Mouse (Mus musculus) left cerebral cortex, postnatal 4 days (tissue): Measurements from ENCODE around the gene Kif14. TPM values are rescaled to one million over a fixed set of nuclear protein-coding genes. Genes with fewer than 3 reads are reported as not detected.
A peak's percentile ranks its signal among the peaks of the same experiment; 100 is the strongest.
"Not testable (repeated sequence)": the region's sequence is repeated elsewhere in the genome, so short reads cannot be mapped to it uniquely, and the experiment has no call there.

ENCODE experiments used
- DNase-seq: peaks from one replicate; pipeline ENCODE4 v3.0.0-alpha.2; 2022
- intact Hi-C: fragments of 180-260 bp; cut with DNase I; formaldehyde crosslinking; loops from one replicate; pipeline ENCODE4 v1.15.1; 2025
- total RNA-seq, 2 experiments: library from RNA; stranded (reverse); gene quantifications; 2 replicates each; pipeline ENCODE4 v1.2.3; 2021

Gene Kif14
- total RNA-seq, 2 experiments from 2014 or later: 1.5 to 2.1 TPM

GRCm38 (mm10) chr1:136550851-136551540 lies 84.9 kb downstream of the Kif14 start:
- DNase-seq: peak; percentile 79
- intact Hi-C loops: loop anchor here (5.0 kb wide), 3 partner anchors 191 to 1496 kb away; no protein-coding TSS in a partner anchor

- intact Hi-C loops: loop anchor here (5.0 kb wide), 3 partner anchors 188 to 1493 kb away; no protein-coding TSS in a partner anchor
- no peak for DNase-seq
These were observed 88.5 kb downstream of the Kif14 start for GRCm38 (mm10) chr1:136554686-136555085.

- intact Hi-C loops: no loop called here
- DNase-seq: peak; percentile 31
These were observed 89.7 kb downstream of the Kif14 start for GRCm38 (mm10) chr1:136555892-136556291.

- intact Hi-C loops, DNase-seq: not testable (repeated sequence)
These were observed 90.5 kb downstream of the Kif14 start for GRCm38 (mm10) chr1:136556643-136557042.

GRCm38 (mm10) chr1:136557436-136557835 lies 91.3 kb downstream of the Kif14 start:
- no peak for DNase-seq
- intact Hi-C loops: no loop called here

GRCm38 (mm10) chr1:136558762-136559161 lies 92.6 kb downstream of the Kif14 start:
- DNase-seq: no peak
- intact Hi-C loops: no loop called here

- intact Hi-C loops: no loop called here
These were observed 93.1 kb downstream of the Kif14 start for GRCm38 (mm10) chr1:136559284-136559683.

GRCm38 (mm10) chr1:136559774-136560173 lies 93.6 kb downstream of the Kif14 start:
- intact Hi-C loops: no loop called here

More at GRCm38 (mm10) chr1:136559284-136559683, 93.1 kb downstream of the Kif14 start:
- no peak for DNase-seq

GRCm38 (mm10) chr1:136561823-136562222 lies 95.7 kb downstream of the Kif14 start:
- intact Hi-C loops: no loop called here
- DNase-seq: no peak

More at GRCm38 (mm10) chr1:136559774-136560173, 93.6 kb downstream of the Kif14 start:
- DNase-seq: peak; percentile 47

- intact Hi-C loops: no loop called here
These were observed 97.0 kb downstream of the Kif14 start for GRCm38 (mm10) chr1:136563149-136563548.

GRCm38 (mm10) chr1:136564963-136565362 lies 98.8 kb downstream of the Kif14 start:
- no peak for DNase-seq
- intact Hi-C loops: no loop called here

More at GRCm38 (mm10) chr1:136563149-136563548, 97.0 kb downstream of the Kif14 start:
- no peak for DNase-seq

- intact Hi-C loops: no loop called here
- DNase-seq: no peak
These were observed 100.2 kb downstream of the Kif14 start for GRCm38 (mm10) chr1:136566386-136566785.

GRCm38 (mm10) chr1:136567641-136568040 lies 101.5 kb downstream of the Kif14 start:
- DNase-seq: no peak

GRCm38 (mm10) chr1:136568738-136569194 lies 102.6 kb downstream of the Kif14 start:
- intact Hi-C loops: no loop called here
- DNase-seq: no peak

More at GRCm38 (mm10) chr1:136567641-136568040, 101.5 kb downstream of the Kif14 start:
- intact Hi-C loops: no loop called here

- intact Hi-C loops: no loop called here
These were observed 103.1 kb downstream of the Kif14 start for GRCm38 (mm10) chr1:136569206-136569605.

GRCm38 (mm10) chr1:136569626-136570297 lies 103.6 kb downstream of the Kif14 start:
- intact Hi-C loops: no loop called here
- DNase-seq: no peak

More at GRCm38 (mm10) chr1:136569206-136569605, 103.1 kb downstream of the Kif14 start:
- no peak for DNase-seq

GRCm38 (mm10) chr1:136570298-136570653 lies 104.1 kb downstream of the Kif14 start:
- intact Hi-C loops: no loop called here
- DNase-seq: no peak

GRCm38 (mm10) chr1:136570976-136571375 lies 104.8 kb downstream of the Kif14 start:
- intact Hi-C loops: no loop called here

GRCm38 (mm10) chr1:136571530-136571929 lies 105.4 kb downstream of the Kif14 start:
- DNase-seq: no peak
- intact Hi-C loops: no loop called here

More at GRCm38 (mm10) chr1:136570976-136571375, 104.8 kb downstream of the Kif14 start:
- no peak for DNase-seq

- DNase-seq: no peak
- intact Hi-C loops: no loop called here
These were observed 111.9 kb downstream of the Kif14 start for GRCm38 (mm10) chr1:136577890-136578663.

GRCm38 (mm10) chr1:136579360-136579759 lies 113.2 kb downstream of the Kif14 start:
- intact Hi-C loops: no loop called here
- DNase-seq: no peak
